Mouse (Mus musculus): ENCODE measurements around the gene Krt31.

Gene Krt31

DNA sequence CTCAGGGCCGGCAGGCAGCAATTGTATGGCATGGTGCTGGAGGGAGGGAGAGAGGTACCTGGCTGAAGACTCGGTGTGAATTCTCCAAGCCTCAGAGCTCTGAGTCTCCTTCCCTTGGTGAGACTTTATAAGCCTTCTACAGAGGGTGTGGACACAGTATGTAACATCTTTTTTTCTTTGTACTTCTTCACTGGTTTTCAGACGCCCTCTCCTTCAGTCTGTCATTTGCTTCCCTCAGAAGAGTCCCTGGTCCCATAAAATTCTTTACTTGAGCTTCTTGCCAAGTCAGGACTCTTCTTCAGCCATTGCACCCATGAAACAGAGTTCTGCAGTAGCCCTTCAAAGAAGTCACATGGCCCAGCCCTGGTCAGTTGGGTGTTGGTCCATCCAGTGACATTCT lies at the start of gene Krt31:
Krt31 (minus strand) TSS at position 101 of the 400 bp plus-strand sequence.
- DNase-seq (ENCODE audit: low spot score) = no peak

GRCm38 (mm10) chr11:100097819-100098218 lies 47.5 kb upstream of the Krt31 start:
- DNase-seq (ENCODE audit: low spot score) = no peak

GRCm38 (mm10) chr11:100096141-100096540 lies 45.8 kb upstream of the Krt31 start, which contains the start of gene Krt35:
Gene Krt35 (minus strand): TSS chr11:100096241.
- no peak for DNase-seq (ENCODE audit: low spot score)

- DNase-seq (ENCODE audit: low spot score) = no peak
These were observed 38.2 kb upstream of the Krt31 start for GRCm38 (mm10) chr11:100088378-100089025.

- DNase-seq (ENCODE audit: low spot score) = no peak
These were observed 37.5 kb upstream of the Krt31 start, which contains the start of gene Krt32 for GRCm38 (mm10) chr11:100087861-100088260. Gene Krt32 (minus strand): TSS chr11:100088226.

DNA sequence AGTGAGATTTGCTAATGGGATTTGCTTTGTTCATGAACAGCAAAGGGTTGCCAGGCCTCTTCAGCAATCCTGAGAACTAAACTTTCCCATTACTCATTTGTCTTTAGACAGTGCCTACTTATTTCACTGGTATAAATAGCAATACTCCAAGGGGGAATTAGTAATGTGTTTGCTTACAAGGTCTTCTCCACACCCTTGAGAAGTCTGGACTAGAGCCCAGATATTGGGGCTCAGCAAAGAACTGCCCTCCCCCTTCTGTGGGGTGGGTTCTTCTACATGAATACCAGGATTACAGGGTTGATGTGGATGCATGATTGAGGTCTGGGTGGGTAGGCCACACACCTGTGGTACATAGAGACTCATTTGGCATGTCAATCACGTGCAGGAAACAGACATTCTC lies 23.5 kb upstream of the Krt31 start:
- no peak for DNase-seq (ENCODE audit: low spot score)

DNA sequence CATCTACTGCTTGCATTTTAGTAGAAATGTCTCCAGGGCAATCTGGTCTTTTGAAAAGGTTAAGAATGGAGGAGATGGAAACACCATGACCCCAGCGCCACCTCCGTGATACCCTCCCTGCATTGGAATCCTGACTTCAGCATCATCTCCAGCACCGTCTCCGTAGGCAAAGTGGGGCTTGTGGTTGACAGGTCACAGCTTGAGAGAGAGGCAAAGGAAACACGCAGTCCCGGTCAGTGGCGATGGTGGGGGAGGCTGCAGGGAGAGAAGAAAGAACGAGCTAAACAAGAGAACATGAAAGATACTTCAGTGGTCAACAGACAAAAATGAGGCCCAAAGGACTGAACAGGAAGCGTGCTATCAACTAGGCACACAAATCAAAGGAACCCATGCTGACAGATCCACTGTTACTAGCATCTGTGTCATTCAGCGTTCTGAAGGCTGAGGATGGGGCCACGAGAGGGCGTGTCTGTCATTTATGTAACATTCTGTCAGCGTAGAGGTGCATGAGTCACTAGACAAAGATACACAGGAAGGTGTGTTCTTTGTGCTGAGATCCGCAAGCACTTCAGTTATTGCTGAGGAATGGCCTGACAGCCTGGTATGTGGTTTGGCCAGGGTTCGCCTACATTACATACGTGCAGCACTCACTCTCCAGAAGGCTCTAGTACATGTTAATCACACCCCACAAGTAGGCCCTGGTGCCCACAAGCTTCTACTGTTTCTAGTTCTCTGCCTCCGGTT lies 17.1 kb upstream of the Krt31 start:
- DNase-seq (ENCODE audit: low spot score) = no peak

GRCm38 (mm10) chr11:100066236-100067010 lies 16.1 kb upstream of the Krt31 start:
- no peak for DNase-seq (ENCODE audit: low spot score)

DNA sequence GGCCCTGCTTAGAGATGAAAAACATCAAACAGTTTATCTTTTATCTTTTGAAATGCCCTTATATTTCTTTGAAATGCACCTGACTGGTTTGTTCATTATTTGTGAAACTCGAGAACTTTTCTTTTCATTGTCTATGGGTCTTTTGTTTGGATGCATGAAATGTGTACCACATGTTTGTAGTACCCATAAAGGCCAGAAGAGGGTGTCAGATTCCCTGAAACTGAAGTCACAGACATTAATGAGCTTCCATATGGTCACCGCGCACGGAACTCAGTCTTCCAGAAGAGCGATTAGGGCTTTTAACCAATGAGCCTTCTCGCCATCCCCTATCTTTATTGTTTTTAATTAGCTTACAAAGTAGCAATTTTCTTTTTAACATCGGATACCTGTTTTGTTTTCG lies 8.5 kb upstream of the Krt31 start:
- no peak for DNase-seq (ENCODE audit: low spot score)

DNA sequence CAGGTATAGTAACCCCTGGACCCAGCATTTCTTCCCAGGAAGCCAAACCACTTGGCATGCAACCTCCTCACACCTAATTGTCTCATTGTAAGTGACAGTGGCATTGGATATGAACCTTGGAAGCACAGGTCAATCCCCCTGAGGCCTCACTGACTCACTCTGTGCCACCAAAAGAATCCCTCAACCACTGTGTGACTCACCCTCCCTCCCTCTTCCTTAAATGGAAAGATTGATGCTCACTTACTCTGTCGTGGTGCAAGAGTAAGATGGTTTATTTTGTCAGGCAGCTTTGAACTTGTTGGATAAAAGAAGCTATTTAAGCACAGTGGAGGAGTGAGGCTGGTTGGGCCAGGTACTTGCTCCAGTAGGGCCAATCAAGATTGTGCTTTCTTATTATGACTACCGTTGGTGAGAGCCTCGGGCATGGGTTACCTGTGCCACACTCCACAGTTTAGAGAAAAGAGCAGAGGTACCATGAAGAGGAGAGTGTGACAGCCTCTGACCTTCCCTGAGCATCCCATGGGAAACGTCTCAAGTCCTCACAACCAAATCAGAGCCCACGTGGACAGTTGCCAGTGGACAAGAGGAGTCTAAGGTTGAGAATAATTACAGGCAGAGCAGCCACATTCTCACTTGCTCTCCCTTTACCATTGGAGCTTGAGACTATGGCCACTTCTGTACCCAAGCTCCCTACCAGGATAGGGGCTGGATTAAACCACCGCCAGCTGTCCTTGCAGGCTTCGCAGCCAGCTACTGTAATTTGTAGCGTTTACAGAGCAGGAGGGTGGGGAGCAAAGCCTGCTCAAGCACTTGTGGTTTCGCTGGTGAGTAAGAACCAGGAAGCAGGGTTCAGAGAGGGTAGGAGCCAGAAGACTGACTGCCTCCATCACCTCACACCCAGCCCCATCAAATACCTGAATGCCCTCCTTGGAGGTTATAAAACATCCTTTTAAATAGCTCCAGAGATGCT lies 5.6 kb upstream of the Krt31 start:
- no peak for DNase-seq (ENCODE audit: low spot score)

DNA sequence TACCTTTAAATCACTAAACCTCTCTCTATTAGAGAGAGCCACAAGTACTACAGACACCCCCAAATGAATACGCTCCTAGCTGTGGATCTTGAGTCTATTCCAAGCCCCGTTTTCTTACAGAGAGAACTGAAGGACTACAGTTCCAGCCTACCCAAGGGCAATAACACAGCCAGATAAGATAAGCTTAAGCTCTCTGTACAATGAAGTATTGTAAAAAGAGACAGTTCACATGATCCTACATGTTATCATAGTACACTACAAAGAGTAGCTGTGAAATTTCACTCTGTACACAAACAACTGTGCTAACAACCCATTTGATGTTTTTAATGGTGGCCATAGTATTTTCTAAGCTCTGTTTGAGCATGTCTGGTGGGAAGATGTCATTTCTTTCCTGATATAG lies 3.2 kb downstream of the Krt31 start:
- DNase-seq (ENCODE audit: low spot score) = no peak

DNA sequence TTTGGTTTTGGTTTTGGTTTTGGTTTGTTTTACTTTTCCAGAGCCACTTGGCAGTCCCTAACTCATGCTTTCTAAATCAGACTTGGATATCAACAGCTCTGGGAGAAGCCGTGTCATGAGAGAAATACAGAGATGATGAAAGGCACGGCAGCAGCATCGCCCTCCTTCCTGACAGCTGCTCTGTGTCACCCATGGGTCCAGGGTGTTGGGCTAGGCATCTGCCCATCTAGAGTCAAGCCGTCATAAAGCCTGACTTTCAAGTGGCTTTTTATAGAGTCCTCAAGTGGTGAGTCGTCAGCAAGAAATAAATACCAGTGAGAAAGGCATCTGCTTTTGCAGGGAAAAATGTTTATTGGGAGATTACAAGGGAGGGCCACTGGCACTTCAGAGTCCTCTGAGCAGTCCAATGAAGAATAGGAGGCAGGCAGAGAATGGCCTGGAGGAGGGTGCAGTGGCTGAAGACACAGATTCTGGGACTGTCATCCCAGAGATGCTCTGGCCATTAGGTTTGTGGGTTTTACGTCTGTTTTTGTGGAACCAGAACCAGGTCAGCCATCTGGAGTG lies 4.0 kb downstream of the Krt31 start:
- DNase-seq (ENCODE audit: low spot score) = no peak

GRCm38 (mm10) chr11:100041454-100041853 lies 8.9 kb downstream of the Krt31 start, which contains the start of gene Krt34:
Gene Krt34 (minus strand): TSS chr11:100041554.
- DNase-seq (ENCODE audit: low spot score) = no peak

DNA sequence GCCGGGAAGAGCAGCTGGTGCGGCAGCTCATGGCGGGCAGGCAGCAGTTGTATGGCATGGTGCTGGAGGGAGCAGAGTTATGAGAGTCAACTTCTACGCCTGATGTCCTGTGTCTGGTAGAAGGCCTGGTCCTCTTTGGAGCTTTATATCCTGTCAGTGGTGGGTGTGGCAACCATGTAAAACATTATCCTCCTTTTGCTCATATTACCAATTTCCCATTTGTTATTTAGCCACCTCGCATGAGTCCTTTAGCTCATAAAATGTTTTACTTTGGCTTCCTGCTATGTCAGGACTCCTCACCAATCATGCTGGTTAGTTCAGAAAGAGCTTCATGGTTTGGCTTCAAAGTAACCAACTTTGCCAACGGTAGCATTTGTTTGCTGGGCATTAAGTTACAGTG lies 20.6 kb downstream of the Krt31 start, which contains the start of gene Krt33b:
Krt33b (minus strand) TSS at position 101 of the 400 bp plus-strand sequence.
- DNase-seq (ENCODE audit: low spot score) = no peak

DNA sequence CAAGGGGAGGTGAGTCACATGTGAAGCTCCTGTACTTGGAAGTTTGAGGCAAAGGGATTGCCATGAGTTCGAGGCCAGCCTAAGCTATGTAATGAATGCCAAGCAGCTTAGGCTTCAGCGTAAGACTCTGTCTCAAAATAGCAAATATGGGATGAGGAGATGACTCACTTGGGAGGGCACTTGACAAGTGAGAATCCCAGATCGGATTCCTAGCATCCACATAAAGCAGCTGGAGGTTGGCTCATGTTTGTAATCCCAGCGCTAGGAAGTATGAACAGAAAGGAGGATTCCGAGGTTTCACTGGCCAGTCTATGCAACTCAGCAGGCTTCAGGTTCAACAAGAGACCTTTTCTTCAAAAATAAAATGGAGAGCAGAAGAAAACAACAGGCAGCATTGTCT lies 28.9 kb downstream of the Krt31 start:
- DNase-seq (ENCODE audit: low spot score) = no peak

DNA sequence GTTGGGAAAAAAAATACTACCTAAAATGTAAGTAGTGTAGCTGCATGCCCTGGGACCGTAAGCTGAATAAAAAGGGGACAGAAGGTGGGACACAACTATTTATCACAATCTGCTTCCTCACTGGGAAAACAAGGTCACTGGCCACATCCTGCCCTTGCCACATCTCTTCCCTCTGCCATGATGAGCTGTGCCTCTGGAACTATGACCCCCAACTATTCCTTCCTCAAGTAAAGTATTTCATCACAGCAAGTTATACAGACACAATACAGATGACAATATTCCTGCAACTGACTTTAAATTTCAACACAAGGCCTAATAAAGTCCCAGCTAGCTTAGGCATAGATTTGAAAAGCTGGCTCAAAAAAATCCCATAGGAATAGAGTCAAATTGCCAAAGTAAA lies 30.9 kb downstream of the Krt31 start:
- DNase-seq (ENCODE audit: low spot score) = no peak

GRCm38 (mm10) chr11:100016112-100016511 lies 34.2 kb downstream of the Krt31 start, which contains the start of gene Krt33a:
Gene Krt33a (minus strand): TSS chr11:100016212.
- no peak for DNase-seq (ENCODE audit: low spot score)

DNA sequence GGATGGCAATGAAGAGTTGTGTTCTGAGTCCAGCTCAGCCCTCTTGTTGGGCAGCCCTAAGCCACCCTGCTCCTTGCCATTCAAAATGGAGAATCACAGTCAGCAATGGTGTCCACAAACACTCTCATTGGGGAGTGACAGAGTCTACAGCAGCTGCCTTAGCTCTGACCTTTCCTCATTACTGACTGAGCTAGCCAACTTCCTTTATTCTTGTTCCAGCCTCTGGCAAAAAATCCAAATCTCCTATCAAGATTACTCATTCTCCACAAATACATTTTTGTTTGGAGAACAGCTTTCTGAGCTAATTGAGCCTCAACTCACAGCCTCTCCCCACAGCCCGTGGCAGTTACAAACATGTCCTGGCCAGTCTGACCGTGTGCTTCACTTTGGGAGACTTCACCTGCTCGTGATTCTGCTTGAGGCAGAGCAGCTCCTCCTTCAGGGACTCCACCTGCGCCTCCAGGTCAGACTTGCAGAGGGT lies 36.6 kb downstream of the Krt31 start:
- DNase-seq (ENCODE audit: low spot score) = no peak

DNA sequence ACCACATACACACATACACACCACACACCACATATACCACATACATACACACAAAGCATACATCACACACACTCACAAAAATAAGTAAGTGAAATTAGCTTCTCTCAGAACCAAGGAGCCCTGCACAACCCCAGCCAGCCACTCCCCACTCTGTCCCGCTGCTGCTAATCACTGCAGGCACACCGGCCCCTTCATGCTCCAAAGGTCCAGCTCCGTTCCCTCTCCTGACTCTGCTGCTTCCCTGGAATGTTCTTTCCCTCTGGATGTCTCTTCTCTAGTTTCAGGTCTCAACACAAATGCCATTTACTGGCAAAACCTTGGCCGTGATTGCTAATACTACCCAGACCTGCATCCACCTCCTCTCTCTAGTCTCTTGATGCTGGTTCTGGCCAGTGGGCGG lies 39.7 kb downstream of the Krt31 start:
- DNase-seq (ENCODE audit: low spot score) = no peak

DNA sequence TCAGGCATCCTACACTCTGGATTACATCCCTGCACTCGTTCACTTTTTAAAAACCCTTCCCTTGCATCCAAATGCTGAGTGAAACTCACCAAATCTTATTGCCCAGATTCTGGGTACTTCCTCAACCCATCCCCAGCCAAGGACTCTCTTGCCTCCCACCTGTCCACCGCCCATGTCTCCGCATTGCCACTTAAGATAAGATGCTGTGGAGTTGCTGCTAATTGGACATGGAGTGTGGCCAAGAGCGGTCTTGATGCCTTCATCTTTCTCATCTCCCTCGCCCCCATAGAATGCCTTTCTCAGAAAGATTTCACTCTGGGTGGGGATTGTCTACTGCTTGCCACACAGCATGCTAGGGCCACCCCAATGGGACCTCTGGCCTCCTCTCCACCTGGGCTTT lies 42.0 kb downstream of the Krt31 start:
- no peak for DNase-seq (ENCODE audit: low spot score)

GRCm38 (mm10) chr11:100006624-100007023 lies 43.7 kb downstream of the Krt31 start:
- DNase-seq (ENCODE audit: low spot score) = no peak

Measured in ovary, postnatal 10 days (tissue).